Mouse (Mus musculus): ENCODE data around the gene Alg1.

GRCm38 (mm10) chr16:5233418-5234313 lies at the start of gene Alg1:
- TF ChIP-seq CTCF (IDR thresholded peaks at IDR 0.05) (no peak), EP300 (IDR thresholded peaks at IDR 0.05) (no peak; the same call in 1 of the 2 replicates)
